Mouse (Mus musculus) intestine, embryonic 14.5 days (tissue): ENCODE results near the gene Gm26602. TPM values are rescaled to one million over a fixed set of nuclear protein-coding genes. Genes with fewer than 3 reads are reported as not detected.

ENCODE experiments used
- ATAC-seq: fragments of 200-750 bp; cut with Nextera tagmentation; replicated peaks from 2 replicates; pipeline ENCODE4 v1.8.0; 2017; ENCODE audit warnings: low read depth, moderate number of reproducible peaks, moderate TSS enrichment, moderate library complexity; ENCODE audit not compliant: low FRiP score, low TSS enrichment
- DNase-seq: peaks from one replicate; pipeline ENCODE4 v3.0.0-alpha.2; 2018; ENCODE audit warnings: low spot score
- H3K27ac ChIP-seq: fragments of 300-500 bp; sonication (generic); 2 replicates; pipeline ENCODE4 v1.5.1; 2014; ENCODE audit warnings: low read depth, mild to moderate bottlenecking, control low read depth
- H3K27me3 ChIP-seq: fragments of 300-500 bp; sonication (generic); replicated peaks from 2 replicates; pipeline ENCODE4 v1.6.1; 2014; ENCODE audit warnings: low read length, control low read depth; ENCODE audit not compliant: control insufficient read depth, insufficient read depth
- H3K36me3 ChIP-seq: fragments of 300-500 bp; sonication (generic); 2 replicates; pipeline ENCODE4 v1.6.1; 2014; ENCODE audit warnings: low read length, control low read depth; ENCODE audit not compliant: control insufficient read depth, insufficient read depth
- H3K4me1 ChIP-seq: fragments of 300-500 bp; sonication (generic); replicated peaks from 2 replicates; pipeline ENCODE4 v1.6.1; 2014; ENCODE audit warnings: low read length, control low read depth, mixed read lengths; ENCODE audit not compliant: control insufficient read depth, insufficient read depth
- H3K4me2 ChIP-seq: fragments of 300-500 bp; sonication (generic); 2 replicates; pipeline ENCODE4 v1.6.1; 2014; ENCODE audit warnings: low read length
- H3K4me3 ChIP-seq: fragments of 300-500 bp; sonication (generic); 2 replicates; pipeline ENCODE4 v1.5.1; 2014; ENCODE audit warnings: low read depth, low read length, control low read depth, mixed read lengths
- H3K9ac ChIP-seq: fragments of 300-500 bp; sonication (generic); 2 replicates; pipeline ENCODE4 v1.6.1; 2014; ENCODE audit warnings: mild to moderate bottlenecking, low read length
- H3K9me3 ChIP-seq: fragments of 300-500 bp; sonication (generic); 2 replicates; pipeline ENCODE4 v1.6.1; 2016; ENCODE audit warnings: low read length, control low read depth; ENCODE audit not compliant: control insufficient read depth
- WGBS: fragments of 180-500 bp; shearing (Covaris S2); extraction: QIAGEN DNeasy Blood & Tissue Kit; methylation state at CpG from one replicate; pipeline ENCODE4 v1.1.7; 2014; 5-methylcytosine and 5-hydroxymethylcytosine counted together
- polyA plus RNA-seq: library from polyadenylated mRNA; unstranded; fragments of >200 nt; fragmentation: Nextera tagmentation; extraction: Ambion mirVana; gene quantifications from 2 replicates; pipeline ENCODE4 v1.2.1, GENCODE M21; 2014

The Gm26602 gene
- polyA plus RNA-seq: not detected in 2 replicates

GRCm38 (mm10) chr10:79910556-79910955, at the start of gene Gm26602:
Gm26602 (plus strand) TSS chr10:79910856.
- Histone ChIP-seq H3K27ac (no peak within 1 kb of the TSS), H3K4me3 (no peak within 1 kb of the TSS), H3K27me3 (no peaks in the 10 kb centered on the region), H3K4me1 (peaks cover 18% of the 10 kb centered on the region; the same call in 1 of the 2 replicates), H3K9ac (no peak within 1 kb of the TSS), H3K36me3 (peaks cover 38% of the 10 kb centered on the region), H3K9me3 (no peaks in the 10 kb centered on the region), H3K4me2 (no peak within 1 kb of the TSS)
- ATAC-seq (no peak), DNase-seq (no peak)
- WGBS: 90% methylated on average over 4 of the region's 4 CpGs

- DNase-seq: no peak
- H3K27ac ChIP-seq: 0 out of 2 replicates have a peak overlapping the region, but pooled peaks have one; percentile 9
- H3K4me2 ChIP-seq: no peak overlapping the region
- H3K4me3 ChIP-seq: no peak overlapping the region
- H3K4me1 ChIP-seq: peaks cover 24% of the 10 kb centered on the region
- H3K9ac ChIP-seq: no peak overlapping the region
- H3K36me3 ChIP-seq: peaks cover 91% of the 10 kb centered on the region
- 74% methylated on average over 25 of the region's 25 CpGs for WGBS
- no peak for ATAC-seq
- H3K9me3 ChIP-seq: no peaks in the 10 kb centered on the region
- no peaks in the 10 kb centered on the region for H3K27me3 ChIP-seq
These were observed 49.2 kb upstream of the Gm26602 start for GRCm38 (mm10) chr10:79861230-79862048.

GRCm38 (mm10) chr10:79862049-79862788, 48.4 kb upstream of the Gm26602 start:
- H3K9ac ChIP-seq: no peak overlapping the region
- peaks cover 16% of the 10 kb centered on the region for H3K4me1 ChIP-seq
- no peak overlapping the region for H3K4me3 ChIP-seq
- WGBS: 88% methylated on average over 23 of the region's 23 CpGs
- no peak overlapping the region for H3K27ac ChIP-seq
- DNase-seq: no peak
- ATAC-seq: no peak
- H3K9me3 ChIP-seq: no peaks in the 10 kb centered on the region
- H3K4me2 ChIP-seq: no peak overlapping the region
- no peaks in the 10 kb centered on the region for H3K27me3 ChIP-seq
- H3K36me3 ChIP-seq: peaks cover 87% of the 10 kb centered on the region

- Histone ChIP-seq H3K4me2 (no peak overlapping the region), H3K27ac (no peak overlapping the region), H3K27me3 (no peaks in the 10 kb centered on the region), H3K9ac (no peak overlapping the region), H3K36me3 (peaks cover 82% of the 10 kb centered on the region), H3K9me3 (no peaks in the 10 kb centered on the region), H3K4me3 (no peak overlapping the region), H3K4me1 (peaks cover 9% of the 10 kb centered on the region)
- WGBS: 63% methylated on average over 10 of the region's 10 CpGs
- no peak for ATAC-seq
- DNase-seq: no peak
These were observed 47.7 kb upstream of the Gm26602 start for GRCm38 (mm10) chr10:79862925-79863324.

- no peak overlapping the region for H3K27ac ChIP-seq
- no peak overlapping the region for H3K4me3 ChIP-seq
These were observed 46.1 kb upstream of the Gm26602 start for GRCm38 (mm10) chr10:79864351-79865188.

GRCm38 (mm10) chr10:79865189-79865601, 45.5 kb upstream of the Gm26602 start:
- no peak overlapping the region for H3K4me3 ChIP-seq
- H3K9ac ChIP-seq: no peak overlapping the region
- peak; percentile 42 for ATAC-seq
- H3K9me3 ChIP-seq: no peaks in the 10 kb centered on the region
- DNase-seq: no peak
- H3K27me3 ChIP-seq: no peaks in the 10 kb centered on the region
- 59% methylated on average over 12 of the region's 12 CpGs for WGBS
- H3K4me1 ChIP-seq: no peaks in the 10 kb centered on the region
- H3K4me2 ChIP-seq: no peak overlapping the region
- no peak overlapping the region for H3K27ac ChIP-seq
- peaks cover 62% of the 10 kb centered on the region for H3K36me3 ChIP-seq

More at GRCm38 (mm10) chr10:79864351-79865188, 46.1 kb upstream of the Gm26602 start:
- Histone ChIP-seq H3K36me3 (peaks cover 68% of the 10 kb centered on the region), H3K9me3 (no peaks in the 10 kb centered on the region), H3K27me3 (no peaks in the 10 kb centered on the region), H3K4me1 (no peaks in the 10 kb centered on the region), H3K9ac (no peak overlapping the region), H3K4me2 (no peak overlapping the region)
- DNase-seq: no peak
- peak; percentile 17 for ATAC-seq
- 43% methylated on average over 10 of the region's 10 CpGs for WGBS

GRCm38 (mm10) chr10:79865801-79866295, 44.8 kb upstream of the Gm26602 start:
- 76% methylated on average over 19 of the region's 19 CpGs for WGBS

GRCm38 (mm10) chr10:79866601-79867000, 44.1 kb upstream of the Gm26602 start:
- no peaks in the 10 kb centered on the region for H3K4me1 ChIP-seq
- no peaks in the 10 kb centered on the region for H3K27me3 ChIP-seq
- no peak overlapping the region for H3K4me3 ChIP-seq
- no peak for ATAC-seq
- H3K4me2 ChIP-seq: no peak overlapping the region
- no peak for DNase-seq
- peaks cover 48% of the 10 kb centered on the region for H3K36me3 ChIP-seq
- H3K9ac ChIP-seq: no peak overlapping the region
- 81% methylated on average over 11 of the region's 11 CpGs for WGBS
- no peak overlapping the region for H3K27ac ChIP-seq
- H3K9me3 ChIP-seq: no peaks in the 10 kb centered on the region

More at GRCm38 (mm10) chr10:79865801-79866295, 44.8 kb upstream of the Gm26602 start:
- DNase-seq: no peak
- peaks cover 56% of the 10 kb centered on the region for H3K36me3 ChIP-seq
- H3K9ac ChIP-seq: no peak overlapping the region
- no peak overlapping the region for H3K27ac ChIP-seq
- no peaks in the 10 kb centered on the region for H3K4me1 ChIP-seq
- peak; percentile 1; the same call in 1 of the 2 replicates for ATAC-seq
- H3K9me3 ChIP-seq: no peaks in the 10 kb centered on the region
- H3K4me3 ChIP-seq: no peak overlapping the region
- H3K27me3 ChIP-seq: no peaks in the 10 kb centered on the region
- H3K4me2 ChIP-seq: no peak overlapping the region
